Mouse (Mus musculus) heart, embryonic 16.5 days (tissue): ENCODE results near the gene Nfia. TPM values are rescaled to one million over a fixed set of nuclear protein-coding genes. Genes with fewer than 3 reads are reported as not detected.

Experiments
- ATAC-seq: fragments of 200-750 bp; cut with Nextera tagmentation; replicated peaks from 2 replicates; pipeline ENCODE4 v1.8.0; 2017; ENCODE audit warnings: moderate number of reproducible peaks; ENCODE audit not compliant: insufficient read depth, low FRiP score; ENCODE audit errors: extremely low read depth
- H3K27ac ChIP-seq: fragments of 300-500 bp; sonication (generic); 2 replicates; pipeline ENCODE4 v1.5.1; 2014; ENCODE audit warnings: mild to moderate bottlenecking, low read length, control low read depth, moderate library complexity
- H3K27me3 ChIP-seq: fragments of 300-500 bp; sonication (generic); 2 replicates; pipeline ENCODE4 v1.6.1; 2014; ENCODE audit warnings: low read length, mixed read lengths; ENCODE audit not compliant: control insufficient read depth, insufficient read depth
- H3K36me3 ChIP-seq: fragments of 300-500 bp; sonication (generic); 2 replicates; pipeline ENCODE4 v1.6.1; 2014; ENCODE audit not compliant: control insufficient read depth, insufficient read depth
- H3K4me1 ChIP-seq: fragments of 300-500 bp; sonication (generic); 2 replicates; pipeline ENCODE4 v1.6.1; 2014; ENCODE audit warnings: low read length, mixed read lengths; ENCODE audit not compliant: control insufficient read depth, insufficient read depth
- H3K4me2 ChIP-seq: fragments of 300-500 bp; sonication (generic); 2 replicates; pipeline ENCODE4 v1.6.1; 2014; ENCODE audit warnings: low read depth, mild to moderate bottlenecking, control low read depth, low read length
- H3K4me3 ChIP-seq: fragments of 300-500 bp; sonication (generic); 2 replicates; pipeline ENCODE4 v1.5.1; 2014; ENCODE audit warnings: mild to moderate bottlenecking, control low read depth, low read length
- H3K9ac ChIP-seq: fragments of 300-500 bp; sonication (generic); 2 replicates; pipeline ENCODE4 v1.6.1; 2014; ENCODE audit warnings: low read length, control low read depth
- H3K9me3 ChIP-seq: fragments of 300-500 bp; sonication (generic); replicated peaks from 2 replicates; pipeline ENCODE4 v1.6.1; 2016; ENCODE audit warnings: low read length; ENCODE audit not compliant: control insufficient read depth
- WGBS: fragments of 180-500 bp; shearing (Covaris S2); extraction: QIAGEN DNeasy Blood & Tissue Kit; methylation state at CpG from one replicate; pipeline ENCODE4 v1.1.7; 2014; 5-methylcytosine and 5-hydroxymethylcytosine counted together
- polyA plus RNA-seq: library from polyadenylated mRNA; unstranded; fragments of >200 nt; fragmentation: Nextera tagmentation; extraction: Ambion mirVana; gene quantifications from 2 replicates; pipeline ENCODE4 v1.2.1, GENCODE M21; 2015

Nfia gene
- polyA plus RNA-seq, 1 experiment from 2014 or later: 37.3 TPM

DNA sequence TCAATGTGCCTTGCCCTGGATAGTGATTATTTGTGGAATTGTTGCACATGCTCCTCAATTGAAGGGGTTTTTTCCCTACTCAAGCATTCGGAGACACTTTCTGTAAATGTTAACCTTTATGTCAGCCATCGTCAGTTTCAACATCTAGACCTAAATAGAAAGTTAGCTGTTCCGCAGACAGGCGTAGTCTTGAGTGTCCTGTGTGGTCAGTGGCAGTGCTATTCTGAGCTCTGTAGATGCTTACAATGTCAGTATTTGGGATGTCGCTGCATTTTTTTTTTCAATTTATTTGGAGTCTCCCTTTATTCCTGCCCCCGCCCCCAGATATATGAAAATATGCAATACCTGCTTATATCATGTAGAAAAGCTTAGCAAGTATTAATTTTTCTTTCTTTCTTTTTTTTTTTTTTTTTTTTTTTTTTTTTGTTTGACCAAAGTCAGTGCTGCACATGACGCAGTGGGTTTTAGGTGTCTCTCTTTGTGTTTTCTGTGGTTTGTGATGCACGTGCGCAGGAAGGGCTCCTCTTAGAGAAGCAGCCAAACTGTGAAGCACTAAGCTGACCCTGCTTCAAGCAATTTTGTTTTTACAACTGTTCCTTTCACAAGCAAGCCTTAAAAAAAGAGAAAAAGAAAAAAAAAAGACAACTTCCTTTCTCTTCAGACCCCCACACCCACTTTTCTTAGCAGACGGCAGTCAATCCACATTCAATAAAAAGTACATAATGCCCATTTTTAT lies 340.9 kb downstream of the Nfia start:
- peaks cover 20% of the 10 kb centered on the region for H3K4me1 ChIP-seq
- peak overlapping the region; percentile 66 for H3K27ac ChIP-seq
- H3K9ac ChIP-seq: peak overlapping the region; percentile 55
- peak overlapping the region; percentile 55 for H3K4me2 ChIP-seq
- no peaks in the 10 kb centered on the region for H3K27me3 ChIP-seq
- WGBS: 58% methylated on average over 10 of the region's 10 CpGs
- H3K4me3 ChIP-seq: peak overlapping the region; percentile 21; the same call in 1 of the 2 replicates
- no peaks in the 10 kb centered on the region for H3K36me3 ChIP-seq
- no peaks in the 10 kb centered on the region for H3K9me3 ChIP-seq
- no peak for ATAC-seq

DNA sequence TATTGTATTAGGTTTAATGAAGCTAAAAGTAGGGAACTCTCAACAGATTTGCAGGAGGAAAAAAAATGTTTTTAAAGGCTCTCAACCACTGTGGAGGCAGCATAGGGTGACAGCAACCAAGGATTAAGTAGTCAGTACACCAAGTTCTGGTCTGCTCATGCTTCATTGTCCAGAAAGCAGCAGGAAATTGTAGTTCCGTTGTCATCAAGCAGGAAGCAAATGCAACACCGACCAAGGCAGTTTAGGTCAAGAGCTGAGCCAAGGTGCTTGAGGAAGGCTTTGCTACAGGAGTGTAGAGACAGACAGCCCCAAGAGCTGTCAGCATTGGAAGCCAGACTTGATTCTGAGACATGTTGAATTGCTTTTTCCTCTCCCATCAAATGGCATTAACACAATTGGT lies 342.4 kb downstream of the Nfia start:
- Histone ChIP-seq H3K27ac (no peak overlapping the region; the same call in 1 of the 2 replicates), H3K27me3 (no peaks in the 10 kb centered on the region), H3K4me2 (no peak overlapping the region), H3K4me1 (peaks cover 10% of the 10 kb centered on the region), H3K9me3 (no peaks in the 10 kb centered on the region), H3K9ac (no peak overlapping the region), H3K36me3 (no peaks in the 10 kb centered on the region), H3K4me3 (no peak overlapping the region)
- 43% methylated on average over 2 of the region's 2 CpGs for WGBS
- ATAC-seq: no peak

DNA sequence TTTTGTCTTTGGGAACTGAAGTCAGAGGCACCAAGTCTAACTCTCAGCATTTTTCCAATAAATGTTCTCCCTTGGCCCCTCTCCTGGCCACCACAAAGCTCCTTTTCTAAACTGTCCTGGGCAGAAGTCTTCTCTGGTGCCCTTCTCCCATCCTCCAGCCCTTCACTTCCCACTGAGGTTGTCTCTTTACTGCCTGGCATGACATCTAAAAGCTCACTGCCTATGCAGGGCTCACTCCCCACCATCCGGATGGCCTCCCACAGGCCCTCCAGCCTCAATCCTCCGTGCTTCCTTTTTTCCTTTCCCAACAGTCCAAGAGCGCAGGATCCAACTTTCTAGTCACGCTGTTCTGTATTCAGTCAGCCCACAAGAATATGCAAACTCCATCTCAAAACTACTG lies 342.9 kb downstream of the Nfia start:
- no peak for ATAC-seq
- H3K4me1 ChIP-seq: peaks cover 9% of the 10 kb centered on the region
- no peak overlapping the region for H3K4me3 ChIP-seq
- no peaks in the 10 kb centered on the region for H3K36me3 ChIP-seq
- H3K27me3 ChIP-seq: no peaks in the 10 kb centered on the region
- no peaks in the 10 kb centered on the region for H3K9me3 ChIP-seq
- no peak overlapping the region for H3K27ac ChIP-seq
- no peak overlapping the region for H3K4me2 ChIP-seq
- whole genome bisulfite sequencing: 89% methylated on average over 4 of the region's 4 CpGs
- H3K9ac ChIP-seq: no peak overlapping the region

DNA sequence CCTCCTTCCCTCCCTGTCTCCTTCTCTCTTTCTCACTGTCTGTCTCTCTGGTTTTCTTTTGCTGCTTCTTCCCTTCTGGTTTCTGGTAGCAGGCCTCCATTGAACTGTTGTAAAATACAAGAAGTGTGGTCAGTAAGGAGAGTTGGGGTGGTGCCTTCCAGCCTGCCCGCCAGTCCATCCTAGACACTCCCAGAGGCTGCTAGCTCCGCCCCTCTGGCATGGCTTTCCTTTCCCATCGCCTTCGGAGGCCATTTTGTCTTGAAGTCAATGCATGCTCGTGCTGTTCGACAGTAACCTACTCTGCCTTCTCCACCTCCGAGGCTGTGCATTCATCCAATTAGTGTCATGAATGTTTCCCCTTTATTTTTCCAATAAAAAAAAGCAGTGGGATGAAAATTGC lies 343.5 kb downstream of the Nfia start:
- no peak overlapping the region for H3K27ac ChIP-seq
- peaks cover 9% of the 10 kb centered on the region for H3K4me1 ChIP-seq
- 92% methylated on average over 7 of the region's 7 CpGs for WGBS
- H3K9me3 ChIP-seq: no peaks in the 10 kb centered on the region
- no peak overlapping the region for H3K4me2 ChIP-seq
- no peak for ATAC-seq
- no peaks in the 10 kb centered on the region for H3K27me3 ChIP-seq
- no peak overlapping the region for H3K9ac ChIP-seq
- H3K36me3 ChIP-seq: no peaks in the 10 kb centered on the region
- H3K4me3 ChIP-seq: no peak overlapping the region

DNA sequence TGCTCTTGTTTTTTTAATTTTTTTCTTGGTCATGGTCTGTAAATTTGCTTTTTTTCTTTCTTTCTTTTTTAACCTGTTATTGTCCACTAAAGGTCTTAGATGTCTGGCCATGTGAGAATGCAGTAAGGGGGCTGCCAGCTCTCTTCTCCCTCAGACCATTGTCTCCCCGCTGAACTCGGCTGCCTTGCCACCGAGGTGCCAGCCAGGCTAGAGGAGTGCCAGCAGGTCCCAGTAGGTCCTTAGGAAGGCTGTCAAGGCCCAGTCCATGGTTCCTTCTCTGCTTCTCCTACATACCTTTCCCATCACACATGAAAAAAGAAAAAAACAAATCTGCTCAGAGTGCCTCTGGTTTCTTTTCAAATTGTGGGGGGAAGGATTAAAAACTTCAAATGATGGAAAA lies 345.6 kb downstream of the Nfia start:
- H3K4me2 ChIP-seq: no peak overlapping the region
- ATAC-seq: no peak

DNA sequence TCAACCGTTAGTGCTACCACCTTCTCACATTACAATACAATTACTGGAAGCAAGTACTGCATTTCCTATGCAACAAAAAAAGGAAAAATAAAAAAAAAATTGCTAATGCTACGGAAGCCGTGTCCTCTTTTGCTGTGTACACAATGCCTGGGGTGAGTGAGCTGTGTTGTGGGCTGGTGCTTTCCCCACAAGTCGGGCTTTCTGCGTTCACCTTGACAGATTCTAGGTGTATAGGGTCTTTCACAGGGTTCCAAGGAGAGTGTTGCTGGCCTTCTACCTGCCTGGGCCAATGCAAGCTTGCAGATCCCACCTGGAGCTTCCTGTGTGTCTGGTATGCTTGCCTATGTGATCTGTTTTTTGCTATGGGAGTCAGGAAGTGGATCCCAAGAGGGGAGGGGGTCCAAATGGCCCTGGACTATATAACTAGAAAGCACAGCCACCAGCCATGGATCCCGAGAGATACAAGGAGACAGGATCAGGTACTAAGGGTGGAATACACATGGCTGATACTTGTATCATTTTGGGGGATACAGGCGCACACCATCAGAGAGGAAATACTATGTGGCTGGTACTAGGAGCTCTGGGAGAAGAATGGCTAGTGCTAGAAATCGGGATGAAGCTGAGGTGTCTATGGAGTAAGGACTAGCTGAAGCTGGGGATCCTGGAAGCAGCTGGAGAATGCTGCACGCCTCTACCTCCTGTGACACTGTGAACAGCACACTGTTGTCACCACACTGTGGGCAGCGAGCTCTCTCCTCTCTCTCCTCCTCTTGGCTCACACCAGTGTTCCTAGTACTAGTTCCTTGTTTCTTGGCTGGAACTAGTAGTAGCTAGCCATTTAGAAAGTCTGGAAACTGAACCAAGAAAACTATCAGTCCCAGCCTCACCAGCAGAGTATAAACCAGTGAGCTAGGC lies 346.5 kb downstream of the Nfia start:
- Histone ChIP-seq H3K9me3 (no peaks in the 10 kb centered on the region), H3K27me3 (no peaks in the 10 kb centered on the region), H3K27ac (no peak overlapping the region; the same call in 1 of the 2 replicates), H3K4me3 (no peak overlapping the region), H3K4me1 (no peaks in the 10 kb centered on the region), H3K4me2 (no peak overlapping the region), H3K36me3 (no peaks in the 10 kb centered on the region), H3K9ac (no peak overlapping the region)
- no peak for ATAC-seq
- WGBS: 74% methylated on average over 10 of the region's 10 CpGs

More for the DNA sequence above, 345.6 kb downstream of the Nfia start:
- H3K4me1 ChIP-seq: peaks cover 5% of the 10 kb centered on the region
- H3K27me3 ChIP-seq: no peaks in the 10 kb centered on the region
- no peak overlapping the region; the same call in 1 of the 2 replicates for H3K27ac ChIP-seq
- H3K9me3 ChIP-seq: no peaks in the 10 kb centered on the region
- no peak overlapping the region for H3K9ac ChIP-seq
- H3K4me3 ChIP-seq: no peak overlapping the region
- WGBS: 72% methylated on average over 3 of the region's 3 CpGs
- no peaks in the 10 kb centered on the region for H3K36me3 ChIP-seq

DNA sequence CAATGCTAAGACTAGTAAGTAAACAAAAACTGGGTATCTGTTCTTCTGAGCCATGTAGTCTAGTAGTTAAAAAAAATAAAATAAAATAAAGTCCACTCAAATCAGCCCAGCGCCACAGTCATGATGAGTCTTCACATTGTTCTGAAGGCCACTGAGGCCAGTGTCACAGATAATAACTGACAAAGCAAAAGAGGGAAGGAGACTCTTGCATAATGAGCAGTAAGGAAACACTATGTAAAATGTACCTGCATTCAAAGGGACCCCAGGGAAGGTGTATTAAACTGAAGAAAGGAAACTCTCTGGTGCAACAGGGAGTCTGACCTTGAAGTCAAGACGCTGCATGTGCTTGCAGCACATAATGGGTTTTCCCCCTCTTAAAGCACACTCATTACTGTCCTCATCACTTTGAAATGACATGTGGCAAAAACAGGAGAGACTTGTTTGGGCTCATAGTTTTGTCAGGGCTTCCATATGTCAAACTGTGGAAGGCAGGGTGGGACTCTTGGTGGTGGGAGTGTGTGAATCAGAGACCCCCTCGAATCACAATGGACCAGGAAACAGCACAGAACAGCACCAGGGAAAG lies 347.5 kb downstream of the Nfia start:
- Histone ChIP-seq H3K4me2 (no peak overlapping the region), H3K4me3 (no peak overlapping the region), H3K27ac (no peak overlapping the region), H3K4me1 (no peaks in the 10 kb centered on the region), H3K9ac (no peak overlapping the region), H3K9me3 (no peaks in the 10 kb centered on the region), H3K36me3 (no peaks in the 10 kb centered on the region), H3K27me3 (no peaks in the 10 kb centered on the region)
- ATAC-seq: no peak
- WGBS: 76% methylated on average over 3 of the region's 3 CpGs

DNA sequence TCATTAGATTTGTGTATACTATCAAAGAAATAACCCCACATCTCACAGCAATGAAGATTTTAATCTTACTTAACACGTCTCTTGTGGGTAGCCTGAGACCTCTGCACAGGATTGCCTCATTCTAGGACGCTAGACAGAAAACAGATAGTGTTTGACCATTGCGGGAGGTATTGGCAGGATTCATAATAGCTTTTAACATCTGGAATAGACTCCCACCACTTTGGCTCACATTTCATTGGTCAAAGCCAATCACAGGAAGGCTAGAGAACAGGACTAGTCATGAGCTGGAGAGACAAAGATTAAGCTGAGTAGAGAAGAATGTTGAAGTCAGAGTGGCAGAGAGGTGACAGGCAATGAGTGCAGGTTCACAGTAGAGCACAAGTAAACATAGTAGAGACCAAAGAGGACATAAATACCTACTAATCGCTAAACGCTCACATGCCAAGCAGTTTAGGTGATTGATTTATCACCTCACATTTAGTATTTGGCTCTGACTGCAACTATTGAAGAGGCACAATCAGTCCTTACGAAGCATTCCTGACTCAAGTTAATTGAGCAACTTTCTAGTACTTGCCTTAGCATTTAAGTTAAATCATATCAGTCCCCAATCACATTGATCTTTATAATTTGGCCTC lies 348.3 kb downstream of the Nfia start:
- Histone ChIP-seq H3K9ac (no peak overlapping the region), H3K9me3 (no peaks in the 10 kb centered on the region), H3K27me3 (no peaks in the 10 kb centered on the region), H3K4me2 (no peak overlapping the region), H3K4me1 (no peaks in the 10 kb centered on the region), H3K27ac (no peak overlapping the region), H3K36me3 (no peaks in the 10 kb centered on the region), H3K4me3 (no peak overlapping the region)
- ATAC-seq: no peak
- WGBS: 73% methylated on average over 6 of the region's 6 CpGs
